Mouse (Mus musculus) heart, adult 2 months (tissue): ENCODE results near the gene Lamtor4.

Experiments
- CTCF ChIP-seq: fragments of 200-600 bp; IDR thresholded peaks from 2 replicates; pipeline ENCODE4 v1.8.1; 2022; ENCODE audit warnings: antibody characterized with exemption, mild to moderate bottlenecking, moderate library complexity
- POLR2A ChIP-seq: fragments of 200-500 bp; IDR thresholded peaks from 2 replicates; pipeline ENCODE4 v1.6.1; 2011; ENCODE audit warnings: mild to moderate bottlenecking, low read depth, low read length, control low read depth; ENCODE audit not compliant: insufficient read depth

- TF ChIP-seq CTCF (peak; percentile 44), POLR2A (no peak)
Measured at GRCm38 (mm10) chr5:138287861-138288260, 32.6 kb downstream of the Lamtor4 start.
